Mouse (Mus musculus): ENCODE measurements around the gene Tmem35b.
"Not testable (repeated sequence)": the region's sequence is repeated elsewhere in the genome, so short reads cannot be mapped to it uniquely, and the experiment has no call there.

The Tmem35b gene

GRCm38 (mm10) chr4:127123391-127123790, at the start of gene Tmem35b:
TSS of gene Tmem35b (plus strand) at chr4:127123691.
- in situ Hi-C loops (cut with MseI, MboI): no loop called here

GRCm38 (mm10) chr4:127074915-127075314, 48.6 kb upstream of the Tmem35b start:
- in situ Hi-C loops (cut with MseI, MboI): no loop called here

GRCm38 (mm10) chr4:127076875-127077548, 46.5 kb upstream of the Tmem35b start, which contains the start of gene Zmym6:
TSS of gene Zmym6 (plus strand) at chr4:127077383.
- in situ Hi-C loops (cut with MseI, MboI): no loop called here

GRCm38 (mm10) chr4:127080806-127081205, 42.7 kb upstream of the Tmem35b start:
- in situ Hi-C loops (cut with MseI, MboI): no loop called here

GRCm38 (mm10) chr4:127083131-127083530, 40.4 kb upstream of the Tmem35b start:
- in situ Hi-C loops (cut with MseI, MboI): no loop called here

GRCm38 (mm10) chr4:127085761-127086160, 37.7 kb upstream of the Tmem35b start:
- in situ Hi-C loops (cut with MseI, MboI): no loop called here

- in situ Hi-C loops (cut with MseI, MboI): no loop called here
Measured at GRCm38 (mm10) chr4:127091188-127091587, 32.3 kb upstream of the Tmem35b start.

GRCm38 (mm10) chr4:127095090-127095489, 28.4 kb upstream of the Tmem35b start:
- in situ Hi-C loops (cut with MseI, MboI): no loop called here

GRCm38 (mm10) chr4:127099552-127099951, 23.9 kb upstream of the Tmem35b start:
- in situ Hi-C loops (cut with MseI, MboI): not testable (repeated sequence)

- in situ Hi-C loops (cut with MseI, MboI): no loop called here
Measured at GRCm38 (mm10) chr4:127107566-127107965, 15.9 kb upstream of the Tmem35b start.

GRCm38 (mm10) chr4:127110570-127110969, 12.9 kb upstream of the Tmem35b start:
- in situ Hi-C loops (cut with MseI, MboI): no loop called here

GRCm38 (mm10) chr4:127124331-127124730, 840 bp downstream of the Tmem35b start:
- in situ Hi-C loops (cut with MseI, MboI): no loop called here

GRCm38 (mm10) chr4:127125834-127126463, 2.5 kb downstream of the Tmem35b start:
- in situ Hi-C loops (cut with MseI, MboI): no loop called here

GRCm38 (mm10) chr4:127134687-127135086, 11.2 kb downstream of the Tmem35b start:
- in situ Hi-C loops (cut with MseI, MboI): no loop called here

- in situ Hi-C loops (cut with MseI, MboI): no loop called here
Measured at GRCm38 (mm10) chr4:127137591-127137990, 14.1 kb downstream of the Tmem35b start.

- in situ Hi-C loops (cut with MseI, MboI): no loop called here
Measured at GRCm38 (mm10) chr4:127138486-127138885, 15.0 kb downstream of the Tmem35b start.

- in situ Hi-C loops (cut with MseI, MboI): no loop called here
Measured at GRCm38 (mm10) chr4:127150031-127150430, 26.5 kb downstream of the Tmem35b start.

- in situ Hi-C loops (cut with MseI, MboI): no loop called here
Measured at GRCm38 (mm10) chr4:127153345-127153744, 29.9 kb downstream of the Tmem35b start.

- in situ Hi-C loops (cut with MseI, MboI): no loop called here
Measured at GRCm38 (mm10) chr4:127155757-127156156, 32.3 kb downstream of the Tmem35b start.

GRCm38 (mm10) chr4:127157746-127158145, 34.3 kb downstream of the Tmem35b start:
- in situ Hi-C loops (cut with MseI, MboI): no loop called here

GRCm38 (mm10) chr4:127163926-127164325, 40.4 kb downstream of the Tmem35b start:
- in situ Hi-C loops (cut with MseI, MboI): no loop called here

- in situ Hi-C loops (cut with MseI, MboI): no loop called here
Measured at GRCm38 (mm10) chr4:127167096-127167495, 43.6 kb downstream of the Tmem35b start.

GRCm38 (mm10) chr4:127167731-127168130, 44.2 kb downstream of the Tmem35b start:
- in situ Hi-C loops (cut with MseI, MboI): no loop called here

Measured in mouse trophoblast stem cell (cell line).